ENCODE assay signal across 19 mouse cellular contexts in genomic region chr7:112685993-112686392, GRCm38 (mm10). TPM values are rescaled to one million over a fixed set of nuclear protein-coding genes. Genes with fewer than 3 reads are reported as not detected.
DNase-seq lines count a peak whose midpoint lies in the region; ATAC-seq and TF ChIP-seq lines count a peak whose summit lies in the region.
"Had no signal": no experiment of that assay in that cellular context is flagged by ENCODE, and none has a peak within 500 bp of the region (broad histone marks: within the 10 kb centered on the region; RNA-seq: fewer than 3 reads in every experiment).

No protein-coding gene starts in this region.

- H3K4me3 ChIP-seq in heart, embryonic 10.5 days: no peak overlapping the region; the same call in 1 of the 2 replicates
- no peak overlapping the region for H3K4me3 ChIP-seq in heart, adult 2 months
- H3K4me3 ChIP-seq in hindbrain, embryonic 12.5 days: no peak overlapping the region
- no peak overlapping the region for H3K4me3 ChIP-seq in hindbrain, embryonic 13.5 days
- no peak overlapping the region for H3K4me3 ChIP-seq in embryonic facial prominence, embryonic 12.5 days
- H3K4me3 ChIP-seq in limb, embryonic 11.5 days (ENCODE audit: low read depth, low read length): no peak overlapping the region
- H3K4me3 ChIP-seq: kidney, embryonic 15.5 days; left cerebral cortex, adult 2 months; neural tube, embryonic 13.5 days had no signal

- H3K4me2 ChIP-seq in hindbrain, embryonic 12.5 days (replicated peaks): peak overlapping the region; percentile 38; the same call in 1 of the 2 replicates
- no peak overlapping the region for H3K4me2 ChIP-seq in hindbrain, embryonic 13.5 days
- H3K4me2 ChIP-seq in embryonic facial prominence, embryonic 12.5 days (replicated peaks): peak overlapping the region; percentile 38
- H3K4me2 ChIP-seq in limb, embryonic 11.5 days (ENCODE audit: low read depth, severe bottlenecking): no peak overlapping the region

- DNase-seq in heart, embryonic 10.5 days (ENCODE audit: low spot score): no peak
- no peak for DNase-seq in heart, adult 2 months
- no peak for DNase-seq in limb, embryonic 11.5 days (ENCODE audit: low spot score)
- DNase-seq in gastrocnemius, adult 8-10 months (ENCODE audit: low spot score in 2 of 2): no peak
- no peak for DNase-seq in layer of hippocampus, adult 8-10 months (ENCODE audit: low spot score in 2 of 2)
- DNase-seq: B cell, adult 2 months; cerebellum, postnatal 25 days; liver; lung, adult 18-20 months; thymus, adult 2 months had no signal

- H3K27ac ChIP-seq in heart, embryonic 10.5 days: peak overlapping the region; percentile 71
- no peak overlapping the region for H3K27ac ChIP-seq in heart, adult 2 months
- H3K27ac ChIP-seq in hindbrain, embryonic 12.5 days: peak overlapping the region; percentile 53
- no peak overlapping the region for H3K27ac ChIP-seq in hindbrain, embryonic 13.5 days
- H3K27ac ChIP-seq in embryonic facial prominence, embryonic 12.5 days: peak overlapping the region; percentile 77
- H3K27ac ChIP-seq in limb, embryonic 11.5 days (replicated peaks; ENCODE audit: low read depth, low read length): no peak overlapping the region
- H3K27ac ChIP-seq: left cerebral cortex, adult 2 months; macrophage had no signal

- H3K36me3 ChIP-seq in heart, embryonic 10.5 days: no peaks in the 10 kb centered on the region
- H3K36me3 ChIP-seq in heart, adult 2 months (ENCODE audit: control insufficient read depth, insufficient read depth, low read length): peaks cover 2% of the 10 kb centered on the region; the same call in 1 of the 2 replicates
- no peaks in the 10 kb centered on the region for H3K36me3 ChIP-seq in hindbrain, embryonic 12.5 days
- H3K36me3 ChIP-seq in hindbrain, embryonic 13.5 days: no peaks in the 10 kb centered on the region
- no peaks in the 10 kb centered on the region for H3K36me3 ChIP-seq in embryonic facial prominence, embryonic 12.5 days
- H3K36me3 ChIP-seq in limb, embryonic 11.5 days (ENCODE audit: control insufficient read depth, insufficient read depth, low read length): no peaks in the 10 kb centered on the region
- H3K36me3 ChIP-seq: kidney, embryonic 15.5 days; neural tube, embryonic 13.5 days had no signal

- H3K4me1 ChIP-seq in heart, embryonic 10.5 days: peaks cover 94% of the 10 kb centered on the region
- H3K4me1 ChIP-seq in heart, adult 2 months (ENCODE audit: control insufficient read depth, insufficient read depth, low read length): peaks cover 19% of the 10 kb centered on the region
- H3K4me1 ChIP-seq in hindbrain, embryonic 12.5 days: peaks cover 83% of the 10 kb centered on the region
- peaks cover 83% of the 10 kb centered on the region for H3K4me1 ChIP-seq in hindbrain, embryonic 13.5 days (replicated peaks)
- peaks cover 83% of the 10 kb centered on the region for H3K4me1 ChIP-seq in embryonic facial prominence, embryonic 12.5 days
- H3K4me1 ChIP-seq in limb, embryonic 11.5 days (ENCODE audit: control insufficient read depth, insufficient read depth, low read length): peaks cover 62% of the 10 kb centered on the region

- H3K9ac ChIP-seq in heart, adult 2 months (ENCODE audit: low read depth, low read length): no peak overlapping the region
- H3K9ac ChIP-seq in hindbrain, embryonic 12.5 days: no peak overlapping the region
- no peak overlapping the region for H3K9ac ChIP-seq in hindbrain, embryonic 13.5 days
- no peak overlapping the region for H3K9ac ChIP-seq in embryonic facial prominence, embryonic 12.5 days
- no peak overlapping the region for H3K9ac ChIP-seq in limb, embryonic 11.5 days (ENCODE audit: low read length)
- H3K9ac ChIP-seq: kidney, embryonic 15.5 days had no signal

- no peaks in the 10 kb centered on the region for H3K9me3 ChIP-seq in heart, embryonic 10.5 days
- no peaks in the 10 kb centered on the region for H3K9me3 ChIP-seq in hindbrain, embryonic 12.5 days (replicated peaks)
- no peaks in the 10 kb centered on the region for H3K9me3 ChIP-seq in hindbrain, embryonic 13.5 days
- H3K9me3 ChIP-seq in embryonic facial prominence, embryonic 12.5 days: no peaks in the 10 kb centered on the region
- H3K9me3 ChIP-seq in limb, embryonic 11.5 days (ENCODE audit: control insufficient read depth, low read length): no peaks in the 10 kb centered on the region
- H3K9me3 ChIP-seq: kidney, embryonic 15.5 days; neural tube, embryonic 13.5 days had no signal

- intact Hi-C loops in heart, adult 2 months (cut with DNase I): no loop called here

- TF ChIP-seq CTCF in heart, adult 2 months (IDR thresholded peaks at IDR 0.05): no peak

- no peak for TF ChIP-seq POLR2A in heart, adult 2 months (IDR thresholded peaks at IDR 0.05; ENCODE audit: insufficient read depth, low read depth, low read length)

- 37% methylated on average over 3 of the region's 3 CpGs for WGBS in heart, embryonic 10.5 days
- 68% methylated on average over 3 of the region's 3 CpGs for WGBS in heart, adult 2 months
- WGBS in hindbrain, embryonic 12.5 days: 36% methylated on average over 3 of the region's 3 CpGs
- 48% methylated on average over 3 of the region's 3 CpGs for WGBS in hindbrain, embryonic 13.5 days
- WGBS in embryonic facial prominence, embryonic 12.5 days: 22% methylated on average over 3 of the region's 3 CpGs
- 22% methylated on average over 3 of the region's 3 CpGs for WGBS in limb, embryonic 11.5 days

- H3K79me2 ChIP-seq in heart, adult 2 months (replicated peaks; ENCODE audit: control insufficient read depth, insufficient read depth, low read length): peaks cover 3% of the 10 kb centered on the region; the same call in 1 of the 2 replicates

- no peak for ATAC-seq in hindbrain, embryonic 12.5 days (ENCODE audit: low FRiP score)
- no peak for ATAC-seq in hindbrain, embryonic 13.5 days (ENCODE audit: low FRiP score)
- ATAC-seq in embryonic facial prominence, embryonic 12.5 days (ENCODE audit: insufficient number of reproducible peaks, insufficient read depth, low FRiP score, low TSS enrichment): no peak
- peak; percentile 65; the same call in 1 of the 2 replicates for ATAC-seq in limb, embryonic 11.5 days (ENCODE audit: insufficient number of reproducible peaks, low FRiP score, low TSS enrichment, low read depth)
- ATAC-seq: inflammation-experienced regulatory T-cells, adult 6 months had no signal

- TF ChIP-seq EP300 in heart, adult 2 months (IDR thresholded peaks at IDR 0.05; ENCODE audit: insufficient read depth, low read depth, low read length): no peak

- H3K27me3 ChIP-seq in heart, embryonic 10.5 days (ENCODE audit: insufficient read depth, poor library complexity, severe bottlenecking): no peaks in the 10 kb centered on the region
- no peaks in the 10 kb centered on the region for H3K27me3 ChIP-seq in heart, adult 2 months (ENCODE audit: control insufficient read depth, insufficient read depth, low read length)
- H3K27me3 ChIP-seq in hindbrain, embryonic 12.5 days: no peaks in the 10 kb centered on the region
- no peaks in the 10 kb centered on the region for H3K27me3 ChIP-seq in hindbrain, embryonic 13.5 days
- H3K27me3 ChIP-seq in embryonic facial prominence, embryonic 12.5 days: no peaks in the 10 kb centered on the region
- no peaks in the 10 kb centered on the region for H3K27me3 ChIP-seq in limb, embryonic 11.5 days (ENCODE audit: control insufficient read depth, insufficient read depth, low read length)
- H3K27me3 ChIP-seq: kidney, embryonic 15.5 days; neural tube, embryonic 13.5 days had no signal

RNA-seq across cellular contexts. Expression of gene Tead1, which starts 6.9 kb away (rescaled TPM):
- 19.7 and 27.2 TPM in 2 replicates for polyA plus RNA-seq in heart, embryonic 10.5 days (2016; fragmentation: Nextera tagmentation; extraction: Ambion mirVana)
- 100 to 1,000 TPM; 169 to 195 TPM for total RNA-seq in heart, adult 2 months (2021)
- polyA plus RNA-seq in heart, adult 2 months (2012; rRNA removed): 39.5 and 67.4 TPM in 2 replicates
- polyA plus RNA-seq in hindbrain, embryonic 12.5 days (2016; fragmentation: Nextera tagmentation; extraction: Ambion mirVana): 23.3 and 25.4 TPM in 2 replicates
- 20.5 and 21.5 TPM in 2 replicates for polyA plus RNA-seq in hindbrain, embryonic 13.5 days (2015; fragmentation: Nextera tagmentation; extraction: Ambion mirVana)
- polyA plus RNA-seq in embryonic facial prominence, embryonic 12.5 days (2016; fragmentation: Nextera tagmentation; extraction: Ambion mirVana): 32.8 and 40.0 TPM in 2 replicates
- 17.8 and 18.3 TPM in 2 replicates for polyA plus RNA-seq in limb, embryonic 11.5 days (2014; fragmentation: Nextera tagmentation; extraction: Ambion mirVana)
- total RNA-seq in gastrocnemius, adult 8-10 months (2022): 100 to 1,000 TPM; 165 to 271 (median 210) TPM
- total RNA-seq in layer of hippocampus, adult 8-10 months (2022): 10 to 100 TPM; 19.8 to 37.6 (median 27.3) TPM
- total RNA-seq: granulocyte monocyte progenitor cell, adult 5-6 weeks had no signal
- polyA plus RNA-seq: macrophage had no signal

Comparison
In these comparisons a context has a peak if more than half of its experiments do, and no peak if none do; other contexts are left out.
1. H3K27ac ChIP-seq: peak in heart, embryonic 10.5 days (single experiment), hindbrain, embryonic 12.5 days (single experiment) and embryonic facial prominence, embryonic 12.5 days (single experiment); none in heart, adult 2 months (single experiment), hindbrain, embryonic 13.5 days (single experiment) and limb, embryonic 11.5 days (single experiment).
2. H3K4me2 ChIP-seq: peak in hindbrain, embryonic 12.5 days (single experiment) and embryonic facial prominence, embryonic 12.5 days (single experiment); none in hindbrain, embryonic 13.5 days (single experiment) and limb, embryonic 11.5 days (single experiment).